Mouse (Mus musculus) cerebellum, postnatal 25 days (tissue): ENCODE measurements around the gene Dip2a.

ENCODE experiments used
- DNase-seq, 2 experiments: peaks; one replicate each; pipeline ENCODE4 v3.0.0; 2021; ENCODE audit warnings: mixed read lengths in 2 of 2

Gene Dip2a

GRCm38 (mm10) chr10:76344711-76345539, at the start of gene Dip2a:
TSS of gene Dip2a (minus strand) at chr10:76345291.
- DNase-seq, result peak; percentile 98 to 99

DNA sequence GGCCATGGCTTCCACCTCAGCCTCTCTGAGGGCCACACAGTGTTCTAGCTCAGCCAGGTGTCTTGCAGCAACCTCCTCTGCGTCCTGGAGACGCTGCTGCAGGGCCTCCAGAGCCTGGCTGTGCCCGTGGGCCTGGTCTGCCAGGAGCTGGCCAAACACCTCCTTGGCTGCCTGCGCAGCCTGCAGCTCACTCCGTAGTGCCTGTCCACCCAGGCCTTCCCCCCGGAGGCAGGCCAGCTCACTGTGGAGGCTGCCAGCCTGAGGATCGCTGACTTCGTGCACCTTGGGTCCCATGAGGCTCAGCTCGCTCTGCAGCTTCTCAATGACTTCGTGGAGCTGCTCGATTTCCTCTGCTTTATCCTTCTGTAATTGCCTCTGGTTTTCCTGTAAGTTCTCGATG, 47.5 kb upstream of the Dip2a start:
- no peak for DNase-seq

- peak; percentile 42 to 66 for DNase-seq
Observed at GRCm38 (mm10) chr10:76391786-76392185, 46.7 kb upstream of the Dip2a start.

DNA sequence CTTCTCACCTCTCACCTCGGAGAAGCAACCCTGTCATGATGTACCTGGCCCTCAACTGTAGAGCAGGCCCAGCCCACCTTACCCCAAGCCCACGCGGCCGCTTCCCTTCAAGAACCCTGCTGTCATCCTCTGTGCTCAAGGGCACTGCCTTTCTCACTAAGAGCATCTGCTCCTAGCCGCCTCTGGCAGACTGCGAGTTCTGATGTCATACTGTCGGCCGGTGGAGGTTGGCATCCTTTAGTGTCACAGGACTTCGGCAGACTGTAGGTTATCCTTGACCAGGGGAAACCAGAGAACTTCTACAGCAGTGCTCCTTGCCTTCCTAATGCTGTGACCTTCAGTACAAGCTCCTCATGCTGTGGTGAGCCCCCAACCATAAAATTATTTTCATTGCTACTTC, 46.1 kb upstream of the Dip2a start:
- DNase-seq, result no peak

DNA sequence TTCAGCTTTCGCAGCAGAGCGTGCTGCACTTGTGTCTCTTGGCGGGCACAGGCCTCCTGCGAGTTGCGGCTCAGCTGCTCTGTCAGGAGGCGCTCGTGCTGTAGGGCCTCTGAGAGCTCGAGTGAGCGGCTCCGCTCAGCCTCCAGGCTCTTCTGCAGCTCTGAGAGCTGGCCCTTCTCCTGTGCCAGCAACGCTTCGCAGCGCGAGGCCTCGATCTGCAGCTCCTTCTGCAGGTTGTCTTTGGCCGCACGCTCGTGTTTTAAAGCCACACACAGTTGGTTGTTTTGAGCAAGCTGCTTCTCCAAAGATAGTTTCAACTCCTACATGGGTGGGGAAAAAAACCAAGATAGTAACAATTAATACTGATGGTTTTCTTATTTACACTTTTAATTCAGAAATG, 29.9 kb upstream of the Dip2a start:
- no peak for DNase-seq

DNA sequence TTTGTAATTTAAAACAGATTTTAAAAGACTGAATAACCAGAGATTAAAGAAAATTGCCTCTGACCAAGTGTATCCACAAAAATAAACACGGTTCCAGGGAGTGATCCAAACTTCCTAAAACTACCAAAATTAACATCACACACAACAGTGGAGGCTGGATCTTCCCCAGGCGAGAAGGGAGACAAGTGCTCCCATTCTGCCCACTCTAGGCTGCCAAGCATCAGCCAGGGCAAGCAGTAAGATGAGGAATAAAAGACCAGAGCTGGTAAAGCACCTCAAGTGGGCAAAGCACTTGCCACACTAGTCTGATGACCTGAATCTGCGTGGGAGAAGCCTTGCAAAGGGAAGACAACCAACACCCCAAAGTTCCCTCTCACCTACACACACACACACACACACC, 26.6 kb upstream of the Dip2a start:
- no peak for DNase-seq

DNA sequence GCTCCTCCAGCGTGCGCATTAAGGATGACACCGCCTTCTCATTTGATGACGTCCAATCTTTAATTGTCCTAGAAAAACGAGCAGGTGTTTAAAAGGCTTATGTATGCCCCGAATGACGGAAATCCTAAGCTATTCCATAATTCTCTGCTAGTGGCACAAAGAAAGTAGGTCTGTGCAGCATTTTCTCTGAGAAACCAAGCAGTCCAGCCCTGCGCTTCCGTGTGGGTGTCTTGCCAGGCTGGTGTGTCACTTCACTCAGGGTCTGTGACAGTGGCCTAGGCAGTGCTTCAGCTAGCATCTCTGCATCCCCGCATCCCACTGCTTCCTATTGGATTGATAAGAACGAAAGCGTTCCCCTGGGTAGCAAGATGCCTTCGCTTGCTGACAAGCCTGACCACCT, 23.7 kb upstream of the Dip2a start:
- DNase-seq, result no peak

- no peak for DNase-seq
Observed at GRCm38 (mm10) chr10:76363233-76363632, 18.1 kb upstream of the Dip2a start.

- no peak for DNase-seq
Observed at GRCm38 (mm10) chr10:76358468-76358867, 13.4 kb upstream of the Dip2a start.

DNA sequence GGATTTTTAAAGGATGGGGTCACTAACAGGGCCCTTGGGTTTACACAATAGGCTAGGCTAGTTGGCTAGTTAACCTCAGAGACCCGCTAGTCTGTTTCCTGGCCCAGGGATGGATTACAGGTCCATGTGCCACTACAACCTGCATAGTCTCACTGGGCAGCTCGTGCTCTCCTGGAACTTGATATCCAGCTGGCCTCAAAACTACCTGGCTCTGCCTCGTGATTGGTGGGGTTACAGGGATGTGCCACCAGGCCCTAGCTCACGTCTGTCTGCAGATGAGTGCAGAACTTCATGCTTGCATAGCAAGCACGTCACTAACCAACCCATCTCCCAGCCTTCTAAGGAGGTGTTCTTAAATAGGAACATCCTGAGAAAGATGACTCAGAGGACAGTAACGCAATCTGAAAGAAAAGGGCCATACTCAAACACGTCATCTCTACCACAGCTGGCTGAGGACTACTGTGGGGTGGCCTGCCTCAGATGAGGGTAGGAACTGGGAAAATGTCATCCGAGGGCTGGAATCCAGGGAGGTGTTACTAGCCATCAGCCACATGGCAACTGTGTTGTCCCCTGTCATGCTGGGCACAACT, 12.3 kb upstream of the Dip2a start:
- DNase-seq, result no peak

DNA sequence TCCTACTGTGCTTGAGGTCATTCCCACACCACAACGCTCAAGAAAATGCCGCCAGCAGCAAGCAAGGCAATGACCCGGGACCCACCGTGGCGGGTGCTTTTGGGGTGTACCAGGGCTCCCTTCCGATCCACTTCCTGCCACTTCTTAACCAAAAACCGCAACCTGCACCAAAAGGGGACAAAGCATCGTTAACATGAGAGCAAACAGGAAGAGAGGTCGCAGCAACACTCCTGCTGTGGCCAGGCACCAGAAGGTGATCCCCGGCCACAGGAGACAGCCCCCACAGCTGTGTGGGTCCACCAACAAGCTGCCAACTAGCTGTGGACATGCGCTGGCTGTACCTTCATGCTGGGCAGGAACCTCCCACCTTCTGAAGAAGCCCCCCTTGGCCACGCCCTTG, 9.9 kb upstream of the Dip2a start:
- DNase-seq, result no peak

- DNase-seq, result no peak
Observed at GRCm38 (mm10) chr10:76353986-76354385, 8.9 kb upstream of the Dip2a start.

DNA sequence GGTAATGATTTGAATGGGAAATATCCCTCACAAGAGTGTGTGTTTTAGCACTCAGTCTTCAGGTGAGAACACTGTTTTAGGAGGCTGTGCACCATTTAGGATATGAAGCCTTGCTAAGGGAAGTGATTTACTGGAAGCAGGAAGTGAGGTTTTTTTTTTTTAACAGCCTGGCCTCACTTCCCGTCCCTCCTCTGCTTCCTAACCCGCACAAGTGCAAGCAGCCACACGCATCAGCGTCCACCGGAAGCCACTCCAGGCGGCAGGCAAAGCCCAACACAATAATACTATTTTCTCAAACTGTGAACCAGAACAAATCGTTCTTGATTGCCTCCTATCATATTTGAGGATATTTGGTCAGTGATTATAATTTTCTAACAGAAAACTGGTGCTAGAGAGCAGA, 6.9 kb upstream of the Dip2a start:
- DNase-seq, result no peak

- peak; percentile 52 to 76 for DNase-seq
Observed at GRCm38 (mm10) chr10:76346589-76346988, 1.5 kb upstream of the Dip2a start.

DNA sequence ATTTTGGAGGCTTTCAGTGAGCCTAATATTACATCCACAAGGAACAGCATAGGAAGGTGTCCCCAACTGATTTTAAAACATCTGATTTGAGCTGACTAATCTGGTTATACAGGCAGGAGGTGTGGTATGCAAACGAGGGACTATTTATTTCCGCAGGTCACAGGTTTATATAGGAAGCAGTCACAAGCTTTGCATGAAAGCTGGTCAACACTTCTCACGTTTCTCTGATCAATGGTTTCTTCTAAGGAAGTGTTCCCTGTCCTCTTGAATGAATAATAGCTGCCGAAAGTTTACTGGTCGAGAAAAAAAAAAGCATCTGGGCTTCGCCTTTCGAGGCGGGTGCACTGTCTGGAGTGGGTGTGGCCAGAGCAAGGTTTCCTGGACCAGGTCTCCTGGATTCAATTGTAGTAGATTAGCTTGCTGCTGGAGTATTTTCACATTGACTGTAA, 976 bp upstream of the Dip2a start:
- peak in 1 of 2 experiments; percentile 18 for DNase-seq

DNA sequence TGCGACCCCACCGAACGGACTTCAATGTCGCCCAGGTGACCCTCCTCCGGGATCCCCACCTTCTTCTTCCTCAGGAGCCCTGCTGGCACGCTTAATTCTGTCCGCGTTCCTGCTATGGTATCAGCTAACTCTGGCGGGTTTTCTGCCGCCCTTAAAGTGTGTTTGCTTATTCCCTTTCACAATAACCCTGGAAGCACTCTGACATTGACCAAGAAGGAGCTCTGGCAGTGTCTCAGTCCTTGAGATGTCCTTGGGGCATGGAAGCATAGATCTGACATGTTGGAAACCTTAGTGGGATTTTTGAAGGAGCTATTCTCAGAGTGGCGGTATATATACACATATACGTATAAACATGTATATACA, 430 bp upstream of the Dip2a start:
- DNase-seq, result no peak

- peak; percentile 31 to 57 for DNase-seq
Observed at GRCm38 (mm10) chr10:76334350-76334749, 10.7 kb downstream of the Dip2a start.

DNA sequence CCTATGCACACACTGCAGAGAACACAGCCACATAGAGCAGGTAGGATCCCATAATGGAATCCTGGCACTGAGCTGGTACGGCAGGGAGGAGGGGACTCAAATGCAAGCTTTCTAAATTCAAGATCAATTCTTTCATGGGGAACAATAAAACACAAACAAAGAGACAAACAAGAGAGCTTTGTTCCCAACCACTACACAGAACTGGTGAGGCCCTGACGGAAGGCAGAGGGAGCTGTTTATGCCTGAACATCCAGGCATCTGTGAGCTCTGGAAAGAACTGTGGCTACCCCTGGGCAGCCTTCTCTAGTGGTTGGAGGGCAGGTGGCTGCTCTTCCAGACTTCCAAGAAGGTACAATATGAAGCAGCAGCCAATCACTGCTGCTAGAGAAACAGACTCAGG, 13.1 kb downstream of the Dip2a start:
- DNase-seq, result no peak

DNA sequence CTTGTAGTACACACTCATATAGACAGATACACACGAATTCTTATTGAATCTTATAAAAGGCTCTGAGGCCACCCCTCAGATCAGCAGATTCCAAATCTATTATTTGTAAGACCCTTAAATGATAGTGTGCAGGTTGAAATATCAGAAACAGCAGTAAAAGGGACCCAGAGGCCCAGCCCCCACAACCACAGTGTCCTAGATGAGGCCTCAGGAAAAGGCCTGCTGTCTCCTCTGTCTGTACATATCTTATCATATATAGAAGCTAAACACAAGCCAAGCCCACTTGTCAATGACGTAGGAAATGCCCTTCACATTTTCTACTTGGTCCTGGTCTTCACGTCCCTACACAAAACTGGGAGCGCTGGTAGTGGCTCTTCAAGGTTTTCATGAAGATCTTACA, 16.0 kb downstream of the Dip2a start:
- no peak for DNase-seq

DNA sequence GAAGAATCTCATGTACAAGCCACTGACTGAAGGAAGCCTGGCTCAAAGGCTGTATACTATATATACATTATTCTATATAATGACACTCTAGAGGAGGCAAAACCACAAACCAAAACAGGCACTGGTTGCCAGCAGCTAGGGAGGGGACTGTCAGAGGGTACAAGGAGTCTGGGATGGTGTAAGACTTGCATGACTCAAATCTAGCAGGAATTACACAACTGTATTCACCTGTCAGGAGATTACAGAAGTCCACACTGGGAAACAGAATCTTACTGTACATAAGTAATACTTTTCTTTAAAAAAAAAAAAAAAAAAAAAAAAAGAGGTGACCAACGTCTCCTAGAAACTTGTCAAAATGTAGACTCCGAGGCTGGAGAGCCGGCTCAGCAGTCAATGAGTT, 16.5 kb downstream of the Dip2a start:
- no peak for DNase-seq

DNA sequence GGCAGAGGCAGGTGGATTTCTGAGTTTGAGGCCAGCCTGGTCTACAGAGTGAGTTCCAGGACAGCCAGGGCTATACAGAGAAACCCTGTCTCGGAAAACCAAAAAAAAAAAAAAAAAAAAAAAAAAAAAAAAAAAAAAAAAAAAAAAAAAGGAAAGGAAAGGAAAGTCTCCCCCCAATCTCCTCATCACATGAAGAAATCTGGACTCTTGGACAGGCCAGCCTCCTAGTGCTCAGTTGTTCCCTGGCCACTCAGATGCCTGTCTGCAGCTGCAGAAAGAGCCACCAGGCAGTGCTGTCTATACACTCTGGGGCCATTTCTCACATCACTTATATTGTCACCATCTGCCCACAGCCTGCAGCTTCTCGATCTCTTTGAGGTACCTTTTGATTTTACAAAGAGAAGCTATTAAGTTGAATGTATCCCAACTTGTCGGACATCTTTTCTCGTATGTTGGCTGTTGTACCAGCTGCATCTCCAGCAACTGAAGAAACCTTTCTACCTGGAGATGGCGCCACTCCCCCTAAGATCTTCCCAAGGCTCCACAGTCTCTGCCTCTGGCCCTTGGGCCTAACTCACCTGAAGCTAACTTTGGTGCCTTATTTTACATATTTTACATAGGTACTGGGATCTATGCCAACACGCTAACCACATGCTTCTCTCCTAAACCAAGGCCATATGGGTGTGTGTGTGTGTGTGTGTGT, 18.6 kb downstream of the Dip2a start:
- DNase-seq, result peak; percentile 39 to 60

- DNase-seq, result peak in 1 of 2 experiments; percentile 17
Observed at GRCm38 (mm10) chr10:76317623-76318022, 27.5 kb downstream of the Dip2a start.

GRCm38 (mm10) chr10:76316194-76316593, 28.9 kb downstream of the Dip2a start:
- DNase-seq, result no peak

- no peak for DNase-seq
Observed at GRCm38 (mm10) chr10:76306738-76307137, 38.4 kb downstream of the Dip2a start.
